In genomic region chr11:117497256-117498136, GRCm38 (mm10) we compare ENCODE assay signal across 8 mouse cellular contexts. TPM values are rescaled to one million over a fixed set of nuclear protein-coding genes. Genes with fewer than 3 reads are reported as not detected.
A peak's percentile ranks its signal among the peaks of the same experiment; 100 is the strongest.
DNase-seq lines count a peak whose midpoint lies in the region; ATAC-seq and TF ChIP-seq lines count a peak whose summit lies in the region.

No protein-coding gene starts in this region.

- DNase-seq in MN1 (ENCODE audit: low spot score), result peak; percentile 23
- peak; percentile 34 to 47 for DNase-seq in kidney, adult 8-10 months
- peak; percentile 87 for DNase-seq in lung, embryonic 14.5 days
- DNase-seq in retina, postnatal 1 day, result peak; percentile 88
- DNase-seq in B cell, adult 2 months, result no peak

- peaks cover 52% of the 10 kb centered on the region for H3K4me1 ChIP-seq in embryonic facial prominence, embryonic 13.5 days
- H3K4me1 ChIP-seq in heart, embryonic 13.5 days, result peaks cover 12% of the 10 kb centered on the region; the same call in 1 of the 2 replicates
- peaks cover 7% of the 10 kb centered on the region; the same call in 1 of the 2 replicates for H3K4me1 ChIP-seq in lung, embryonic 14.5 days (ENCODE audit: insufficient read depth)

- 0 out of 2 replicates have a peak overlapping the region, but pooled peaks have one; percentile 3 for H3K9ac ChIP-seq in embryonic facial prominence, embryonic 13.5 days
- H3K9ac ChIP-seq in heart, embryonic 13.5 days, result no peak overlapping the region
- no peak overlapping the region for H3K9ac ChIP-seq in lung, embryonic 14.5 days

- peak; percentile 81 for ATAC-seq in embryonic facial prominence, embryonic 13.5 days (ENCODE audit: insufficient number of reproducible peaks, insufficient read depth, low FRiP score, low TSS enrichment, low read depth)
- ATAC-seq in heart, embryonic 13.5 days (ENCODE audit: extremely low read depth, insufficient number of reproducible peaks, low FRiP score, low TSS enrichment), result no peak; the same call in 1 of the 2 replicates
- peak; percentile 98 for ATAC-seq in lung, embryonic 14.5 days (ENCODE audit: insufficient read depth)
- ATAC-seq in CD4-positive, CD25-positive, alpha-beta regulatory T cell, adult 4 months, result no peak

- H3K36me3 ChIP-seq in embryonic facial prominence, embryonic 13.5 days, result no peaks in the 10 kb centered on the region
- no peaks in the 10 kb centered on the region for H3K36me3 ChIP-seq in heart, embryonic 13.5 days
- no peaks in the 10 kb centered on the region for H3K36me3 ChIP-seq in lung, embryonic 14.5 days (ENCODE audit: insufficient read depth)

- TF ChIP-seq CTCF in lung, embryonic 14.5 days (IDR thresholded peaks at IDR 0.05; ENCODE audit: low read depth), result no peak

- H3K4me3 ChIP-seq in embryonic facial prominence, embryonic 13.5 days, result peak overlapping the region; percentile 16; the same call in 1 of the 2 replicates
- H3K4me3 ChIP-seq in heart, embryonic 13.5 days, result no peak overlapping the region
- H3K4me3 ChIP-seq in lung, embryonic 14.5 days (ENCODE audit: low read depth, low read length), result no peak overlapping the region

- WGBS in embryonic facial prominence, embryonic 13.5 days, result 13% methylated on average over 16 of the region's 16 CpGs
- WGBS in heart, embryonic 13.5 days, result 37% methylated on average over 16 of the region's 16 CpGs
- WGBS in lung, embryonic 14.5 days, result 9% methylated on average over 16 of the region's 16 CpGs

- H3K4me2 ChIP-seq in embryonic facial prominence, embryonic 13.5 days, result peak overlapping the region; percentile 47
- peak overlapping the region; percentile 47 for H3K4me2 ChIP-seq in heart, embryonic 13.5 days
- H3K4me2 ChIP-seq in lung, embryonic 14.5 days, result peak overlapping the region; percentile 36

- peaks cover 8% of the 10 kb centered on the region; the same call in 1 of the 2 replicates for H3K27me3 ChIP-seq in embryonic facial prominence, embryonic 13.5 days
- peaks cover 27% of the 10 kb centered on the region for H3K27me3 ChIP-seq in heart, embryonic 13.5 days (replicated peaks)
- no peaks in the 10 kb centered on the region for H3K27me3 ChIP-seq in lung, embryonic 14.5 days (ENCODE audit: insufficient read depth, low read length)

- H3K27ac ChIP-seq in embryonic facial prominence, embryonic 13.5 days, result peak overlapping the region; percentile 66
- H3K27ac ChIP-seq in heart, embryonic 13.5 days (replicated peaks), result peak overlapping the region; percentile 61; the same call in 1 of the 2 replicates
- peak overlapping the region; percentile 64 for H3K27ac ChIP-seq in lung, embryonic 14.5 days (ENCODE audit: low read depth)

- no peaks in the 10 kb centered on the region for H3K9me3 ChIP-seq in embryonic facial prominence, embryonic 13.5 days
- H3K9me3 ChIP-seq in heart, embryonic 13.5 days, result peaks cover 6% of the 10 kb centered on the region; the same call in 1 of the 2 replicates
- no peaks in the 10 kb centered on the region for H3K9me3 ChIP-seq in lung, embryonic 14.5 days (ENCODE audit: low read depth, low read length)

RNA-seq across cellular contexts. Expression of gene Gm11733, which starts 13.3 kb away (rescaled TPM):
- polyA plus RNA-seq in embryonic facial prominence, embryonic 13.5 days (2015; fragmentation: Nextera tagmentation; extraction: Ambion mirVana), result not detected in 2 replicates
- not detected in 2 replicates for polyA plus RNA-seq in heart, embryonic 13.5 days (2015; fragmentation: Nextera tagmentation; extraction: Ambion mirVana)
- 0.08 TPM in 1 of 2 replicates, not detected in the other for polyA plus RNA-seq in lung, embryonic 14.5 days (2014; fragmentation: Nextera tagmentation; extraction: Ambion mirVana)
- not detected for polyA plus RNA-seq in CD4-positive, CD25-positive, alpha-beta regulatory T cell, adult 4 months (2017; shearing (Covaris generic))

Comparison
In these comparisons a context has a peak if more than half of its experiments do, and no peak if none do; other contexts are left out.
1. DNase-seq: peak in MN1 (single experiment), kidney, adult 8-10 months (2 of 2), lung, embryonic 14.5 days (single experiment) and retina, postnatal 1 day (single experiment); none in B cell, adult 2 months (0 of 2).
2. ATAC-seq: peak in embryonic facial prominence, embryonic 13.5 days (single experiment) and lung, embryonic 14.5 days (single experiment); none in heart, embryonic 13.5 days (single experiment) and CD4-positive, CD25-positive, alpha-beta regulatory T cell, adult 4 months (single experiment).
3. Peak in every context shown above with its lines, with median percentiles within 50 percentile points of each other: H3K27ac ChIP-seq and H3K4me2 ChIP-seq.